Mouse (Mus musculus) embryonic fibroblast, embryonic 13.5 days (primary cell): ENCODE results near the gene Sdf2.
"Not testable (repeated sequence)": the region's sequence is repeated elsewhere in the genome, so short reads cannot be mapped to it uniquely, and the experiment has no call there.

Experiments
- CTCF ChIP-seq: IDR thresholded peaks from 2 replicates; pipeline ENCODE4 v1.5.1; 2011; ENCODE audit warnings: mild to moderate bottlenecking, control low read depth, low read length, moderate library complexity, borderline replicate concordance; ENCODE audit not compliant: insufficient read depth
- POLR2A ChIP-seq: IDR thresholded peaks from 2 replicates; pipeline ENCODE4 v1.6.1; 2011; ENCODE audit warnings: low read depth, mild to moderate bottlenecking, control low read depth, low read length, moderate library complexity

DNA sequence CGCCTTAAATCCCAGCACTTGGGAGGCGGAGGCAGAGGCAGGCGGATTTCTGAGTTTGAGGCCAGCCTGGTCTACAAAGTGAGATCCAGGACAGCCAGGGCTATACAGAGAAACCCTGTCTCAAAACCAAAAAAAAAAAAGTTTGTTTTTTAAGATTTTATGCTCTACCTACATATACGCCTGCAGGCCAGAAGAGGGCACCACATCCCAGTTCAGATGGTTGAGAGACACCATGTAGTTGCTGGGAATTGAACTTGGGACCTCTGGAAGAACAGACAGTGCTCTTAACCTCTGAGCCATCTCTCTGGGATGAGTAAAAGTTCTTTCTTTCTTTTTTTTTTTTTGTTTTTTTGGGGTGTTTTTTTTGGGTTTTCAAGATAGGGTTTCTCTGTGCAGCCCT lies 30.6 kb downstream of the Sdf2 start:
- TF ChIP-seq CTCF, POLR2A: not testable (repeated sequence)
